Mouse (Mus musculus) liver, embryonic 14.5 days (tissue): Measurements from ENCODE around the gene Cerk. TPM values are rescaled to one million over a fixed set of nuclear protein-coding genes. Genes with fewer than 3 reads are reported as not detected.

ENCODE experiments used
- ATAC-seq: fragments of 200-750 bp; cut with Nextera tagmentation; 2 replicates; pipeline ENCODE4 v1.8.0; 2017; ENCODE audit warnings: moderate number of reproducible peaks, mild to moderate bottlenecking, moderate library complexity; ENCODE audit not compliant: insufficient read depth
- DNase-seq, 3 experiments: peaks; one replicate each; pipeline ENCODE4 v3.0.0-alpha.2; 2012 to 2013; ENCODE audit warnings: low read depth in 3 of 3, low spot score in 3 of 3
- H3K27ac ChIP-seq: fragments of 300-500 bp; sonication (generic); 2 replicates; pipeline ENCODE4 v1.5.1; 2014; ENCODE audit warnings: moderate library complexity, mild to moderate bottlenecking, control low read depth, inconsistent platforms
- H3K27me3 ChIP-seq: fragments of 300-500 bp; sonication (generic); 2 replicates; pipeline ENCODE4 v1.6.1; 2014; ENCODE audit warnings: mild to moderate bottlenecking, low read length, moderate library complexity; ENCODE audit not compliant: control insufficient read depth, insufficient read depth
- H3K36me3 ChIP-seq: fragments of 300-500 bp; sonication (generic); replicated peaks from 2 replicates; pipeline ENCODE4 v1.6.1; 2014; ENCODE audit warnings: low read depth; ENCODE audit not compliant: control insufficient read depth, insufficient read depth
- H3K4me1 ChIP-seq, 2 experiments: fragments of 200-500 bp in 1 of 2; fragments of 300-500 bp in 1 of 2; sonication (generic) in 1 of 2; replicated peaks; 2 replicates each; pipeline ENCODE4 v1.6.1; 2012 to 2014; ENCODE audit warnings: antibody characterized with exemption in 1 of 2, inconsistent platforms in 1 of 2, low read length in 1 of 2; ENCODE audit not compliant: control insufficient read depth in 2 of 2, insufficient read depth in 2 of 2
- H3K4me2 ChIP-seq: fragments of 300-500 bp; sonication (generic); 2 replicates; pipeline ENCODE4 v1.6.1; 2014; ENCODE audit warnings: low read depth, mild to moderate bottlenecking, control low read depth, moderate library complexity
- H3K4me3 ChIP-seq, 2 experiments: fragments of 200-500 bp in 1 of 2; fragments of 300-500 bp in 1 of 2; sonication (generic) in 1 of 2; 2 replicates each; pipeline ENCODE4 v1.5.1; 2012 to 2014; ENCODE audit warnings: low read depth in 2 of 2, low read length in 2 of 2, mild to moderate bottlenecking in 2 of 2, control low read depth in 1 of 2, inconsistent platforms in 1 of 2, moderate library complexity in 1 of 2; ENCODE audit not compliant: insufficient read depth in 1 of 2
- H3K9ac ChIP-seq: fragments of 300-500 bp; sonication (generic); replicated peaks from 2 replicates; pipeline ENCODE4 v1.6.1; 2014; ENCODE audit warnings: mild to moderate bottlenecking, control low read depth, moderate library complexity
- H3K9me3 ChIP-seq: fragments of 300-500 bp; sonication (generic); 2 replicates; pipeline ENCODE4 v1.6.1; 2016; ENCODE audit warnings: low read length, mixed read lengths; ENCODE audit not compliant: control insufficient read depth
- CTCF ChIP-seq: IDR thresholded peaks from 2 replicates; pipeline ENCODE4 v1.5.1; 2016; ENCODE audit warnings: antibody characterized with exemption, low read depth, control low read depth
- EP300 ChIP-seq: IDR thresholded peaks from 2 replicates; pipeline ENCODE4 v1.6.1; 2016; ENCODE audit warnings: antibody characterized with exemption, low read depth
- WGBS: fragments of 180-500 bp; shearing (Covaris S2); extraction: QIAGEN DNeasy Blood & Tissue Kit; methylation state at CpG from one replicate; pipeline ENCODE4 v1.1.7; 2014; ENCODE audit not compliant: insufficient replicate concordance; 5-methylcytosine and 5-hydroxymethylcytosine counted together
- polyA plus RNA-seq, 2 experiments: library from polyadenylated mRNA; depleted of rRNA in 1 of 2; stranded (reverse) in 1 of 2; unstranded in 1 of 2; fragments of >200 nt; fragmentation: Nextera tagmentation in 1 of 2; extraction: Ambion mirVana in 1 of 2; gene quantifications; 2 replicates each; pipeline versions ENCODE4 v1.2.1 to v1.2.3; 2012 to 2014

The Cerk gene
- polyA plus RNA-seq, 2 experiments = 2.7 to 2.9 TPM

DNA sequence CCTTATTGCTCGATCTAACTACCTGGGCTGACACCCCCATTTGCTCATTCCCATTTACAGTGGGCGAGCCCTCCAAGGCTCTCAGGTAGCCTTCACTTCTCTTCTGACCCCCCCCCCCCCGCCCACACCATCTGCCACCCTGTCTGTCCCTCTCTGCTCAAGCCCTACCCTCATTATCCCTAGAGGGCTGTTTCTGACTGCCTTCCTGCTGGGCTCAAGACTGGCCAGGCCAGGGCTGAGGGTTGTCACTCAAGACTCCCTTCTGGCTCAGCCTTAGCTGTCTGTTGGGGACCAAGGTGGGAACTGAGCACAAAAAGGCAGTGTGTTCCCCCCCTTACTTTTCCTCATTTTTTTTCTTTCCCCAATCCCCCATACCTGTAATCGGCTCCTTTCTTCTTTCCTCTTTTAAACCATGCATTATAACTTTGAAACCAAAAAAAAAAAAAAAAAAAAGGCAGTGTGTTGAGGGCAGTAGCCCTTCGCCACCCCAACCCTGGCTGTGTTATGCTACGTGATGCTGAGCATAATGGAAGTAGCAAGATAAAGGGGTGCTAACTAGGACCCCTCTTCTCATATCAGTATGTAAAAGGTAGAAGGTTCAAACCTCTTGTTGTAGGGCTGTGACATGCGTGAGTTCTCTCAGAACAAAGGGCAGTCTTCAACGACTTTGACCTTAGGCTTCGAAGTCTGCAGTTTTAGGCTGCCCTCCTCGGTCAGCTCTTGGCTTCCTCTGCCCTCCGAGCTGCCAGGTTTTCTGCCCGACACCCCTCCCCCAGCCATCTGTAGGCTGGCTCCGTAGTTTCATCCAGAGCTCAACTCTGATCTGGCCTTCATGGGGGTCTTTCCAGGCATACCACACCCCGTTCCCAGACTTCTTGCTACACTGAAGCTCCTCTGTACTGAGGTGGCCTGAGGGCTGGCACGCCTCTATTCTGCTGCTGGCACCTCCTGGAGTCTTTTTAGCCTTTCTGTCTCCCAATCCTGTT, 68.5 kb downstream of the Cerk start:
- H3K4me2 ChIP-seq = no peak overlapping the region
- ATAC-seq = no peak
- TF ChIP-seq EP300 = no peak
- no peak for TF ChIP-seq CTCF
- H3K9me3 ChIP-seq = no peaks in the 10 kb centered on the region
- no peak overlapping the region for H3K27ac ChIP-seq
- WGBS = 75% methylated on average over 15 of the region's 15 CpGs
- no peak overlapping the region for H3K4me3 ChIP-seq
- no peak overlapping the region for H3K9ac ChIP-seq
- no peaks in the 10 kb centered on the region for H3K27me3 ChIP-seq
- peaks cover 15 to 21% of the 10 kb centered on the region in 2 experiments for H3K4me1 ChIP-seq
- H3K36me3 ChIP-seq = peaks cover 3% of the 10 kb centered on the region; the same call in 1 of the 2 replicates
- DNase-seq = no peak

DNA sequence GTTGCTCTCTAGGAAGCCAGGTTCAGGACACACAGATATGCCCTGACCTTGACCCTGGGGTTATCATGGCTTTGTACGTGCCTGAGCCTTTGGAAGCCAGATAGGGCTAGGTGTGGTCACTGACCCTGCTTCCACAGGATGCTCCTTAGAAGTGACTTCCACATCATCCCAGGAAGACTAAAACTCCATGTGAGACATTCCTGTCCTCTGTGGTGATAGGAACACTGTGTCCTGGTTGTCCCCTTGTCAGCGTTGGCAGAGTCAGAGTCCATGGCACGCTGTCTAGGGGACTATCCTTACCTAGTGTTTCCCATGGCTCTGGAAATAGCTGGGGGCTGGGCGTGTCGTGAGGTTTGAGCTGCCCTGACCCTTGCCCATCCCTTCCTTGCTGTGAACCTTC, 69.5 kb downstream of the Cerk start:
- no peak for DNase-seq
- WGBS = 64% methylated on average over 5 of the region's 5 CpGs
- H3K9me3 ChIP-seq = no peaks in the 10 kb centered on the region
- no peaks in the 10 kb centered on the region for H3K27me3 ChIP-seq
- no peak overlapping the region for H3K27ac ChIP-seq
- no peak overlapping the region for H3K4me2 ChIP-seq
- peaks cover 21 to 27% of the 10 kb centered on the region in 2 experiments for H3K4me1 ChIP-seq
- no peak for ATAC-seq
- H3K36me3 ChIP-seq = peaks cover 3% of the 10 kb centered on the region; the same call in 1 of the 2 replicates
- no peak overlapping the region for H3K4me3 ChIP-seq
- no peak overlapping the region for H3K9ac ChIP-seq
- TF ChIP-seq CTCF (no peak), EP300 (no peak)

- Histone ChIP-seq H3K9ac (no peak overlapping the region), H3K36me3 (no peaks in the 10 kb centered on the region), H3K9me3 (no peaks in the 10 kb centered on the region), H3K4me2 (peak overlapping the region; percentile 2; the same call in 1 of the 2 replicates), H3K4me3 (no peak overlapping the region), H3K4me1 (peaks cover 27 to 46% of the 10 kb centered on the region in 2 experiments), H3K27me3 (no peaks in the 10 kb centered on the region), H3K27ac (peak overlapping the region; percentile 17; the same call in 1 of the 2 replicates)
- DNase-seq (no peak), ATAC-seq (0 out of 2 replicates have a peak, but pooled peaks have one; percentile 13)
- no peak for TF ChIP-seq CTCF
- TF ChIP-seq EP300 = no peak
- WGBS = 8% methylated on average over 9 of the region's 9 CpGs
Observed at GRCm38 (mm10) chr15:86113342-86113710, 72.6 kb downstream of the Cerk start.

DNA sequence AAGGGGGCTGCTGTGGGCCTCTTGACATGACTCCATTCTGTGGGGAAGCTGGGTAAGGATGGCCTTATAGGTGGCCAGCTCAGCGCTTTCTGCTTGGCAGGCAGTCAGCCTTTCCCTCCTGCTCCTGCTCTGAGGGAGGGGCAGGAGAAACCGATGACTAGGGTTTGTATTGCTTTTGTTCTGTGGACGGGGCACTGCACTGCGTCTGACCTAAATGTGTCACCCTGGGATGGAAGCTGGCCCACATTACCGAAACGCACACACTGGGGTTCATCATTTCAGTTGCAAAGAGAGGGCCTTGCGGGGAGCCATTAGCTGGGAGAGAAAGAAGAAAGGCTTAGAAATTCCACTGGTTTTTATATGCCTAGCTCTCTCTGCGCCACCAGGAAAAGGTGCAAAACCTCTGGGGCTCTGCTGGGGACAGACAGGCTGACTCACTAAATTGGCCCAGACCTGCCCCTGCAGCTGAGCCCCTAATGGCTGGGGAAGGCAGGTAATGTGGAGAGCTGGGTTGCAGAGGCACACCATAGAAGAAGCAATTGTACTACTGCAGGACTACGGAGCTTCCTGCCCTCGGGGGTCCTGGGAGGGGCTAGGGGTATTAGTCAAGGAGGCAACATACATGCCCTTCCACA, 73.1 kb downstream of the Cerk start:
- Histone ChIP-seq H3K36me3 (no peaks in the 10 kb centered on the region), H3K27ac (peak overlapping the region; percentile 17; the same call in 1 of the 2 replicates), H3K27me3 (no peaks in the 10 kb centered on the region), H3K4me2 (no peak overlapping the region; the same call in 1 of the 2 replicates), H3K4me1 (peaks cover 32 to 51% of the 10 kb centered on the region in 2 experiments), H3K9me3 (no peaks in the 10 kb centered on the region), H3K9ac (no peak overlapping the region), H3K4me3 (no peak overlapping the region)
- TF ChIP-seq CTCF (no peak), EP300 (no peak)
- 39% methylated on average over 10 of the region's 10 CpGs for WGBS
- no peak for DNase-seq
- ATAC-seq = no peak
